Mouse (Mus musculus) intestine, postnatal 0 days (tissue): ENCODE data around the gene Selenbp1. TPM values are rescaled to one million over a fixed set of nuclear protein-coding genes. Genes with fewer than 3 reads are reported as not detected.

Experiments used
- ATAC-seq: fragments of 200-750 bp; cut with Nextera tagmentation; 2 replicates; pipeline ENCODE4 v1.8.0; 2017; ENCODE audit warnings: mild to moderate bottlenecking, moderate TSS enrichment, moderate library complexity
- H3K27ac ChIP-seq: fragments of 300-500 bp; sonication (generic); 2 replicates; pipeline ENCODE4 v1.5.1; 2014; ENCODE audit warnings: mild to moderate bottlenecking, low read depth, low read length, moderate library complexity
- H3K27me3 ChIP-seq: fragments of 300-500 bp; sonication (generic); replicated peaks from 2 replicates; pipeline ENCODE4 v1.6.1; 2014; ENCODE audit warnings: low read length, mixed read lengths; ENCODE audit not compliant: control insufficient read depth, insufficient read depth
- H3K36me3 ChIP-seq: fragments of 300-500 bp; sonication (generic); 2 replicates; pipeline ENCODE4 v1.6.1; 2014; ENCODE audit warnings: mild to moderate bottlenecking, moderate library complexity; ENCODE audit not compliant: control insufficient read depth, insufficient read depth
- H3K4me1 ChIP-seq: fragments of 300-500 bp; sonication (generic); replicated peaks from 2 replicates; pipeline ENCODE4 v1.6.1; 2014; ENCODE audit warnings: antibody characterized with exemption, low read length, mixed read lengths; ENCODE audit not compliant: control insufficient read depth, insufficient read depth
- H3K4me2 ChIP-seq: fragments of 300-500 bp; sonication (generic); replicated peaks from 2 replicates; pipeline ENCODE4 v1.6.1; 2014; ENCODE audit warnings: low read depth, mild to moderate bottlenecking, moderate library complexity
- H3K4me3 ChIP-seq: fragments of 300-500 bp; sonication (generic); 2 replicates; pipeline ENCODE4 v1.5.1; 2014; ENCODE audit warnings: low read depth, low read length
- H3K9ac ChIP-seq: fragments of 300-500 bp; sonication (generic); 2 replicates; pipeline ENCODE4 v1.6.1; 2014; ENCODE audit warnings: mild to moderate bottlenecking, low read depth, low read length
- H3K9me3 ChIP-seq: fragments of 300-500 bp; sonication (generic); 2 replicates; pipeline ENCODE4 v1.6.1; 2016; ENCODE audit warnings: mixed run types; ENCODE audit not compliant: control insufficient read depth
- CTCF ChIP-seq: sonication (generic); IDR thresholded peaks from 2 replicates; pipeline ENCODE4 v1.5.1; 2016; ENCODE audit warnings: low read depth, mild to moderate bottlenecking, control low read depth, antibody characterized with exemption, moderate library complexity
- WGBS: fragments of 180-500 bp; shearing (Covaris S2); extraction: QIAGEN DNeasy Blood & Tissue Kit; methylation state at CpG from one replicate; pipeline ENCODE4 v1.1.7; 2014; 5-methylcytosine and 5-hydroxymethylcytosine counted together
- polyA plus RNA-seq: library from polyadenylated mRNA; unstranded; fragments of >200 nt; fragmentation: Nextera tagmentation; extraction: Ambion mirVana; gene quantifications from 2 replicates; pipeline ENCODE4 v1.2.1, GENCODE M21; 2015

Selenbp1 gene
- polyA plus RNA-seq, 1 experiment from 2014 or later = 71.6 TPM

DNA sequence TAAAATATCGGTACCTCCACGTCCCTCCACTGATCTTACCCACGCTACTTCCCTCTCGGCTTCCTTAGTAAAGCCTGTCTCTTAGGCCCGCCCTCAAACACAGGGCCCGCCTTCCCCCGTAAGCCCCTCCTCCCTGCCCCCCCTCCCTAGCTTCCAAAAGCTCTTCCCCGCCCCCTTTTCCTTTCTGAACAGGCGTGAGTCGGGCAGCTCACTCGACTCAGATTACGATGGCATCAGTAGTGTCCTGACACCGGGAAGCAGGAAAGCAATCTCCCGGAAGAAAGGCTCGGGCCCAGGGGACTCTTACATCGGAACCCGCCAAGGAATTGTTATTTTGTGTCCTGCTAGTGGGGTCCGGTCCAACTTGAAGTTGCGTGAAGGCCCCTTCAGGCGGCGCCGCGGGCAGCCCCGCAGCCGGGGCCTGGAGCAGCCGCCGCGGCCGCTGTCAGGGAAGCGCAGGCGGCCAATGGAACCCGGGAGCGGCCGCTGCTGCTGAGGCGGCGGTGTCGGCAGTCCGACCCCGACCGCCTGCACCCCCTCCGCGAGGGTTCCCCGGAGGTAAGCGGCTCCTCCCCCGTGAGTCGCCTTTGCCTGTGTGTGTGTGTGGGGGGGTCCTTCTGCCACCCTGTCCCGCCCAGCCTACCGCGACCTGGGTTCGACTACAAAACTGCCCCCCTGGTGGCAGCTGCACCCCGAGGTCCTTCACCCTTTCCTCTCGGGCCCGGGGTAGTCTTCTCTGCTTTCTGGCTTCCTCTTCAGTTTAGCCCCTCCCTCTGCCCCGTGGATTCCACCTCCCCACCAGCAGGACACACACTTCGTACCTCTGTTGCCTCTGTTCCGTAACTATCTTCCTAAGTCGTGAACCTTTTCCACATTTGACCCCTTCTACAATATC lies 41.9 kb downstream of the Selenbp1 start, which contains the start of gene Pi4kb:
Gene Pi4kb, plus strand, starts transcription at position 204 of the 895 bp plus-strand sequence.
- H3K27me3 ChIP-seq = no peaks in the 10 kb centered on the region
- WGBS = under 1% methylated on average over 51 of the region's 57 CpGs
- no peaks in the 10 kb centered on the region for H3K9me3 ChIP-seq
- peak within 1 kb of the TSS; percentile 92 for H3K4me3 ChIP-seq
- H3K36me3 ChIP-seq = no peaks in the 10 kb centered on the region
- ATAC-seq = peak; percentile 94
- H3K27ac ChIP-seq = peak within 1 kb of the TSS; percentile 94
- peak within 1 kb of the TSS; percentile 82 for H3K4me2 ChIP-seq
- H3K9ac ChIP-seq = peak within 1 kb of the TSS; percentile 97
- H3K4me1 ChIP-seq = no peaks in the 10 kb centered on the region; the same call in 1 of the 2 replicates
- TF ChIP-seq CTCF = peak; percentile 23

DNA sequence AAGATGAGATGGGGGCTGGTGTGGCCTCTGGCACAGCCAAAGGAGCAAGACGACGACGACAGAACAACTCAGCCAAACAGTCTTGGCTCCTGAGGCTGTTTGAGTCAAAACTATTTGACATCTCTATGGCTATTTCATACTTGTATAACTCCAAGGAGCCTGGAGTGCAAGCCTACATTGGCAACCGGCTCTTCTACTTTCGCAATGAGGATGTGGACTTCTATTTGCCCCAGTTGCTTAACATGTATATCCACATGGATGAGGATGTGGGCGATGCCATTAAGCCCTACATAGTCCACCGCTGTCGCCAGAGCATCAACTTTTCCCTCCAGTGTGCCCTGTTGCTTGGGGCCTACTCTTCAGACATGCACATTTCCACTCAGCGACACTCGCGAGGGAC lies 51.5 kb downstream of the Selenbp1 start:
- peaks cover 40% of the 10 kb centered on the region for H3K36me3 ChIP-seq
- no peaks in the 10 kb centered on the region for H3K27me3 ChIP-seq
- H3K4me2 ChIP-seq = no peak overlapping the region
- no peaks in the 10 kb centered on the region for H3K9me3 ChIP-seq
- TF ChIP-seq CTCF = no peak
- H3K4me1 ChIP-seq = peaks cover 8% of the 10 kb centered on the region
- no peak overlapping the region for H3K27ac ChIP-seq
- no peak for ATAC-seq
- WGBS = 91% methylated on average over 11 of the region's 11 CpGs
- no peak overlapping the region for H3K9ac ChIP-seq
- H3K4me3 ChIP-seq = no peak overlapping the region

DNA sequence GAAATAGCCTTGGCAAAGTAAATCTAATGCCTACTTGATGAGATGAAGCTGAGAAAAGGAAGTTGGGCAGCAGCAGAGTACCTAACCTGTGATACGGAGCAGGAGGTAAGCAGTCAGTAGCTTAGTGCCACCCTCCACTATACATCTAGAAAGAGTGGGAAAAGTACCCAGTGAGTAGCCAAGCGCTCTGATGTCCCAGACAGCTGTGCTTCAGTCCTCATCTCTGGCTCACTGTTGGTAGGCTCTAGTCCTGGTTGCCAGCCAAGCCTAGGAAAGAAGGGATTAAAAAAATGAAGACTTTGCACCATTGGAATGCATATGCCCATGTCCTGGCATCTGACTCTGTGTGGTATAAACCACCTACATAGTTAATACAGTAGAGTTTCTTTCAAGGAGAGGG lies 52.7 kb downstream of the Selenbp1 start:
- Histone ChIP-seq H3K4me1 (peaks cover 11% of the 10 kb centered on the region), H3K36me3 (peaks cover 40% of the 10 kb centered on the region), H3K27ac (no peak overlapping the region), H3K9ac (no peak overlapping the region), H3K27me3 (no peaks in the 10 kb centered on the region), H3K9me3 (no peaks in the 10 kb centered on the region), H3K4me2 (no peak overlapping the region), H3K4me3 (no peak overlapping the region)
- WGBS = 89% methylated on average over 2 of the region's 2 CpGs
- ATAC-seq = no peak
- TF ChIP-seq CTCF = no peak

DNA sequence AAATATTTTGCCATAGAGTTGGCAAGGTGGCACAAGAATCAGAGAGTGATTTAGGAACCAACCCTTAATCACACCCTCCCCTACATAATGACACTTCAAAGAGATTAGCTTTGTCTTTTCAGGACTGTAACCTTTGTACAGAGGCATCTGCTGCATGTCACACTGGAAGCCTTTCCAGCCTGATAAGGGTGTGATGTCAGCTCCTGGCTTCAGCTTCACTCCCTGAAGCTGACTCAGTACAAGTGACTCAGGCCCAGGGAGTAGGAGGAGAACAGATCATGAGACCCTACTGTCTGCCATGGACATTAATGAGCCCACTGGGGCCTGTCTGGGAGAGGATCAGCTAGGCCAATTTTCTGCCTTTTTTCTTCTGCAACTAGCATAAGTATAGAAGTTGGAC lies 54.7 kb downstream of the Selenbp1 start:
- H3K27ac ChIP-seq = peak overlapping the region; percentile 63
- H3K9me3 ChIP-seq = no peaks in the 10 kb centered on the region
- H3K27me3 ChIP-seq = no peaks in the 10 kb centered on the region
- ATAC-seq = peak; percentile 86
- H3K9ac ChIP-seq = no peak overlapping the region
- peaks cover 11% of the 10 kb centered on the region for H3K4me1 ChIP-seq
- peaks cover 29% of the 10 kb centered on the region for H3K36me3 ChIP-seq
- no peak overlapping the region for H3K4me3 ChIP-seq
- no peak for TF ChIP-seq CTCF
- H3K4me2 ChIP-seq = no peak overlapping the region

DNA sequence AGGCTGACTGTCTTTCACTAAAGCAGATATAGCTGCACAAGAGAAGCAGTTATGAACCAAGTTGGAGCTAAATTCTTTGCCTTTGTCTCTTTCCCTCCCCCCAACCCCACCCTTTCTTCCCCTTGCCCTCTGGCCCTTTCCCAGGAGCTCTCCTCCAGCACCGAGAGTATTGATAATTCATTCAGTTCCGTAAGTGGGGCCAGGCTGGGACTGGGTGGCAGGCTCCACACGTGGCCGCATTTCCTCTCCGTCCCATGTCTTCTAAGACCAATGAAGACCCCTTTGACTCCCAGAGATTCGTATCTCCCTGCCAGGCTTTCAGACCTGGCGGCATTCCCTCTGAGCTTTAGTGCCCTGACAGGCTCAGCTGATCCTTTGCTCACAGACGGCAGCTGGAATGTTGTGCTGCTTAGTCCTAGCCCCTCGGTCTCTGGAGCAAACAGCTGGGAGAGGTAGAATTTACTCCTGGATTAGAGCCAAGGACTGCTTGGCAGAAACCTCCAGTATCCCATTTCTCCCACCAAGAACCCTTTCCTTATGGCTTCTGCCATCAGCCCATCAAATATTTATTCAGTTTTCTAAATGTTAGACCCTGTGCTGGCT lies 56.4 kb downstream of the Selenbp1 start:
- no peak for ATAC-seq
- Histone ChIP-seq H3K27me3 (no peaks in the 10 kb centered on the region), H3K4me2 (no peak overlapping the region; the same call in 1 of the 2 replicates), H3K4me1 (peaks cover 11% of the 10 kb centered on the region), H3K36me3 (peaks cover 38% of the 10 kb centered on the region), H3K4me3 (no peak overlapping the region), H3K27ac (no peak overlapping the region), H3K9me3 (no peaks in the 10 kb centered on the region), H3K9ac (no peak overlapping the region; the same call in 1 of the 2 replicates)
- WGBS = 20% methylated on average over 9 of the region's 9 CpGs
- TF ChIP-seq CTCF = no peak

Other genes starting within 250 kb of the Selenbp1 start
- gene Selenbp2, start 239.5 kb upstream of the Selenbp1 start, polyA plus RNA-seq = 2.7 and 2.9 TPM in 2 replicates
- gene Cgn, start 146.6 kb upstream of the Selenbp1 start, polyA plus RNA-seq = 42.1 and 48.3 TPM in 2 replicates
- gene Pogz, start 95.5 kb upstream of the Selenbp1 start, polyA plus RNA-seq = 4.8 and 5.8 TPM in 2 replicates
- gene Psmb4, start 46.1 kb upstream of the Selenbp1 start, polyA plus RNA-seq = 308 and 311 TPM in 2 replicates
- gene Rfx5, start 21.0 kb downstream of the Selenbp1 start, polyA plus RNA-seq = 2.6 and 3.9 TPM in 2 replicates
- gene Pi4kb, start 41.7 kb downstream of the Selenbp1 start, polyA plus RNA-seq = 10.5 and 11.6 TPM in 2 replicates
- gene Zfp687, start 82.4 kb downstream of the Selenbp1 start, polyA plus RNA-seq = 8.7 and 9.7 TPM in 2 replicates
- 164 and 166 TPM in 2 replicates for gene Psmd4, start 109.6 kb downstream of the Selenbp1 start, polyA plus RNA-seq
- 13.1 and 14.7 TPM in 2 replicates for gene Pip5k1a, start 173.9 kb downstream of the Selenbp1 start, polyA plus RNA-seq
- gene Vps72, start 178.0 kb downstream of the Selenbp1 start, polyA plus RNA-seq = 58.5 and 60.5 TPM in 2 replicates
- gene Tmod4, start 191.4 kb downstream of the Selenbp1 start, polyA plus RNA-seq = 0.44 and 0.73 TPM in 2 replicates
- 49.3 and 54.8 TPM in 2 replicates for gene Scnm1, start 201.0 kb downstream of the Selenbp1 start, polyA plus RNA-seq
- 7.1 and 7.5 TPM in 2 replicates for gene Lysmd1, start 201.0 kb downstream of the Selenbp1 start, polyA plus RNA-seq
- gene Tnfaip8l2, start 209.3 kb downstream of the Selenbp1 start, polyA plus RNA-seq = 3.6 and 4.7 TPM in 2 replicates
- gene Sema6c, start 227.4 kb downstream of the Selenbp1 start, polyA plus RNA-seq = 1.0 and 1.3 TPM in 2 replicates